In the genomic region with DNA sequence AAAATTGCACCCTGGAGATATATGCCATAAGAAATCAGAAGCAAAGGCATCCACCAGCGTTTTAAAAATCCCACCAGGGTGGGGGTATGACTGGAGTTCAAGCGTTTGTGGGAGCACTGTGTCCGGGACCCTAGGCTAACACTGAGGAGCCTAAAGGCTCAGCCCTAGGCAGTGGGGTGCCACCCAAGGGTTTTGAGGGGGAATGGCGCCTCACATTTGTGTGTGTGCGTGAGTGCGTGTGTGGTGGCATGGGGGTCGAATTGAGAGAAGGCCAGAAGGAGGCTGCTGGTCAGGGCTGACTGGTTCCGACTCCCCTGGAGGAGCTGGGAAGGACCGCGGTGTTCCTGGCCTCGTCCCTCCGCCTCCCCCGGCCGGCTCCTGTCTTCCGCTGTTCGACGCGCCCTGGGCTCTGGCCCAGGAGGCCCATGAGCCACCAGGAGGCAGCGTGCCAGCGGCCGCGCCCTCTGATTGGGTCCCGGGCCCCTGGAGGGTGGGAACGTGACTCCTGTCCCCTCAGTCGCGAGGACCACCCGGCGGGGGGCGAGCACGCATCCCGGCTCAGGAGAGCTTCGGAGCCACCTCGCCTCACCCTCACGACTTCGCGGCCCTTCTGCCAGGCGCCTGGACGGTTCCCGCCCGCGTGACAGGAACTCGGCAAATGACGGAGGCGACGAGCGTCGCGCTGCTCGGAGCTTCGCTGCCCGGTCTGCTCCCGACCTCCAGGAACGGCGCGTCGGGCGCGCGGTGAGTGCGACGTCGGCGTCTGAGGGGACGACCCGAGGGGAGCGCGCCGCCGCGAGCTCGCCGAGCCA, we compare ENCODE assay signal across 9 mouse cellular contexts. TPM values are rescaled to one million over a fixed set of nuclear protein-coding genes. Genes with fewer than 3 reads are reported as not detected.
DNase-seq lines count a peak whose midpoint lies in the region; ATAC-seq lines count a peak whose summit lies in the region.
"Had no signal": no experiment of that assay in that cellular context is flagged by ENCODE, and none has a peak within 500 bp of the region (broad histone marks: within the 10 kb centered on the region; RNA-seq: fewer than 3 reads in every experiment).

Gene Trank1 (plus strand): TSS at position 709 of the 812 bp plus-strand sequence.

- WGBS in heart, embryonic 10.5 days = 10% methylated on average over 68 of the region's 72 CpGs
- 13% methylated on average over 50 of the region's 72 CpGs for WGBS in embryonic facial prominence, embryonic 11.5 days
- 10% methylated on average over 72 of the region's 72 CpGs for WGBS in hindbrain, embryonic 10.5 days
- WGBS in neural tube, embryonic 14.5 days = 9% methylated on average over 62 of the region's 72 CpGs

- intact Hi-C loops in left cerebral cortex, postnatal 4 days (cut with DNase I) = no loop called here

- H3K27me3 ChIP-seq in heart, embryonic 10.5 days (ENCODE audit: insufficient read depth, poor library complexity, severe bottlenecking) = peaks cover 67% of the 10 kb centered on the region
- peaks cover 33% of the 10 kb centered on the region for H3K27me3 ChIP-seq in embryonic facial prominence, embryonic 11.5 days (ENCODE audit: control insufficient read depth, insufficient read depth, low read length)
- peaks cover 66% of the 10 kb centered on the region for H3K27me3 ChIP-seq in hindbrain, embryonic 10.5 days (ENCODE audit: insufficient read depth, poor library complexity, severe bottlenecking)
- H3K27me3 ChIP-seq in neural tube, embryonic 14.5 days (ENCODE audit: control insufficient read depth, insufficient read depth, low read length) = peaks cover 33% of the 10 kb centered on the region
- H3K27me3 ChIP-seq: CH12.LX had no signal

- H3K4me2 ChIP-seq in embryonic facial prominence, embryonic 11.5 days (ENCODE audit: low read depth, low read length) = peak within 1 kb of the TSS; percentile 91
- peak within 1 kb of the TSS; percentile 63 for H3K4me2 ChIP-seq in neural tube, embryonic 14.5 days (ENCODE audit: low read depth, low read length)

- H3K4me3 ChIP-seq in heart, embryonic 10.5 days = peak within 1 kb of the TSS; percentile 67
- peak within 1 kb of the TSS; percentile 47 for H3K4me3 ChIP-seq in embryonic facial prominence, embryonic 11.5 days (ENCODE audit: low read depth, low read length)
- H3K4me3 ChIP-seq in hindbrain, embryonic 10.5 days = peak within 1 kb of the TSS; percentile 59
- H3K4me3 ChIP-seq in neural tube, embryonic 14.5 days (ENCODE audit: low read depth, low read length) = peak within 1 kb of the TSS; percentile 58

- H3K36me3 ChIP-seq in heart, embryonic 10.5 days = no peaks in the 10 kb centered on the region
- H3K36me3 ChIP-seq in embryonic facial prominence, embryonic 11.5 days (replicated peaks; ENCODE audit: control insufficient read depth, insufficient read depth, low read depth, low read length) = no peaks in the 10 kb centered on the region
- H3K36me3 ChIP-seq in hindbrain, embryonic 10.5 days = no peaks in the 10 kb centered on the region
- H3K36me3 ChIP-seq in neural tube, embryonic 14.5 days (ENCODE audit: control insufficient read depth, insufficient read depth, low read length) = no peaks in the 10 kb centered on the region

- ATAC-seq in embryonic facial prominence, embryonic 11.5 days (replicated peaks; ENCODE audit: insufficient number of reproducible peaks, low FRiP score, low TSS enrichment, low read depth) = peak; percentile 59
- ATAC-seq in neural tube, embryonic 14.5 days (ENCODE audit: low read depth) = peak; percentile 72

- peaks cover 16% of the 10 kb centered on the region for H3K4me1 ChIP-seq in heart, embryonic 10.5 days
- peaks cover 5% of the 10 kb centered on the region; the same call in 1 of the 2 replicates for H3K4me1 ChIP-seq in embryonic facial prominence, embryonic 11.5 days (ENCODE audit: control insufficient read depth, insufficient read depth, low read length)
- peaks cover 18% of the 10 kb centered on the region for H3K4me1 ChIP-seq in hindbrain, embryonic 10.5 days (replicated peaks)
- no peaks in the 10 kb centered on the region for H3K4me1 ChIP-seq in neural tube, embryonic 14.5 days (ENCODE audit: control insufficient read depth, insufficient read depth, low read length)

- peak within 1 kb of the TSS; percentile 56 for H3K27ac ChIP-seq in heart, embryonic 10.5 days
- H3K27ac ChIP-seq in embryonic facial prominence, embryonic 11.5 days (replicated peaks; ENCODE audit: low read depth, low read length) = no peak within 1 kb of the TSS
- peak within 1 kb of the TSS; percentile 37 for H3K27ac ChIP-seq in hindbrain, embryonic 10.5 days
- no peak within 1 kb of the TSS for H3K27ac ChIP-seq in neural tube, embryonic 14.5 days (ENCODE audit: low read depth, low read length)

- DNase-seq in heart, embryonic 10.5 days (ENCODE audit: low spot score) = no peak
- DNase-seq in heart, adult 9 months (ENCODE audit: low spot score in 2 of 2) = no peak
- peak; percentile 68 for DNase-seq in ZHBTc4 (ENCODE audit: low read depth, low spot score)
- peak; percentile 24 for DNase-seq in embryonic facial prominence, embryonic 11.5 days (ENCODE audit: low spot score)
- DNase-seq in hindbrain, embryonic 10.5 days (ENCODE audit: low spot score) = peak; percentile 42
- DNase-seq in left cerebral cortex, postnatal 4 days = peak; percentile 51
- DNase-seq in spleen, postnatal 36 days (ENCODE audit: low spot score in 2 of 2) = no peak

- H3K9me3 ChIP-seq in heart, embryonic 10.5 days = no peaks in the 10 kb centered on the region
- no peaks in the 10 kb centered on the region for H3K9me3 ChIP-seq in embryonic facial prominence, embryonic 11.5 days (replicated peaks; ENCODE audit: control insufficient read depth, low read length)
- H3K9me3 ChIP-seq in hindbrain, embryonic 10.5 days = 0 out of 2 replicates have a peak, but pooled peaks cover 13% of the 10 kb centered on the region
- H3K9me3 ChIP-seq in neural tube, embryonic 14.5 days (ENCODE audit: control insufficient read depth, low read length) = peaks cover 3% of the 10 kb centered on the region; the same call in 1 of the 2 replicates

- peak within 1 kb of the TSS; percentile 5; the same call in 1 of the 2 replicates for H3K9ac ChIP-seq in embryonic facial prominence, embryonic 11.5 days (replicated peaks; ENCODE audit: low read length)
- H3K9ac ChIP-seq in neural tube, embryonic 14.5 days (replicated peaks; ENCODE audit: low read depth, low read length) = peak within 1 kb of the TSS; percentile 48

RNA-seq across cellular contexts. Expression of gene Trank1, which starts in this region (rescaled TPM):
- 0.08 and 0.21 TPM in 2 replicates for polyA plus RNA-seq in heart, embryonic 10.5 days (2016; fragmentation: Nextera tagmentation; extraction: Ambion mirVana)
- 0.04 and 0.11 TPM in 2 replicates for polyA plus RNA-seq in embryonic facial prominence, embryonic 11.5 days (2014; fragmentation: Nextera tagmentation; extraction: Ambion mirVana)
- polyA plus RNA-seq in hindbrain, embryonic 10.5 days (2016; fragmentation: Nextera tagmentation; extraction: Ambion mirVana) = 0.05 and 0.20 TPM in 2 replicates
- 100 to 1,000 TPM; 128 to 152 TPM for total RNA-seq in left cerebral cortex, postnatal 4 days (2021)
- polyA plus RNA-seq in neural tube, embryonic 14.5 days (2014; fragmentation: Nextera tagmentation; extraction: Ambion mirVana) = 12.2 and 17.8 TPM in 2 replicates

Comparison
In these comparisons a context has a peak if more than half of its experiments do, and no peak if none do; other contexts are left out.
1. RNA of gene Trank1 (polyA plus RNA-seq): 12.2 to 17.8 TPM in neural tube, embryonic 14.5 days; 0.05 to 0.20 TPM in hindbrain, embryonic 10.5 days, 0.04 to 0.11 TPM in embryonic facial prominence, embryonic 11.5 days and 0.08 to 0.21 TPM in heart, embryonic 10.5 days; every median in the first group is over 10 times any median in the second.
2. Peak in DNase-seq, ATAC-seq, H3K4me3 ChIP-seq, H3K9ac ChIP-seq and H3K4me2 ChIP-seq in embryonic facial prominence, embryonic 11.5 days; RNA of the gene not detected or under 1 TPM.
3. Peak in DNase-seq, H3K4me3 ChIP-seq and H3K27ac ChIP-seq in hindbrain, embryonic 10.5 days; RNA of the gene not detected or under 1 TPM.
4. DNase-seq: peak in ZHBTc4 (single experiment) and left cerebral cortex, postnatal 4 days (single experiment); none in heart, embryonic 10.5 days (single experiment), heart, adult 9 months (0 of 2) and spleen, postnatal 36 days (0 of 2).
5. Peak in every context shown above with its lines, with median percentiles within 50 percentile points of each other: H3K4me3 ChIP-seq.